Mouse (Mus musculus): ENCODE results near the gene Zfp668. TPM values are rescaled to one million over a fixed set of nuclear protein-coding genes. Genes with fewer than 3 reads are reported as not detected.
"Not testable (repeated sequence)": the region's sequence is repeated elsewhere in the genome, so short reads cannot be mapped to it uniquely, and the experiment has no call there.

Zfp668 gene
- polyA plus RNA-seq, 1 experiment from 2014 or later: 45.4 TPM

GRCm38 (mm10) chr7:127866434-127866833 is 10.2 kb downstream of the Zfp668 start:
- no peaks in the 10 kb centered on the region for H3K27me3 ChIP-seq (replicated peaks; ENCODE audit: control insufficient read depth, insufficient read depth, low read length)
- H3K9ac ChIP-seq (replicated peaks; ENCODE audit: low read depth, low read length): no peak overlapping the region
- H3K4me2 ChIP-seq (ENCODE audit: low read length): no peak overlapping the region
- H3K27ac ChIP-seq (ENCODE audit: low read length): no peak overlapping the region
- no peak for ATAC-seq
- H3K4me3 ChIP-seq (replicated peaks; ENCODE audit: low read length): no peak overlapping the region
- H3K36me3 ChIP-seq (ENCODE audit: control insufficient read depth, insufficient read depth): peaks cover 29% of the 10 kb centered on the region
- H3K9me3 ChIP-seq (ENCODE audit: control insufficient read depth, low read length): no peaks in the 10 kb centered on the region
- WGBS: 95% methylated on average over 12 of the region's 12 CpGs
- no peaks in the 10 kb centered on the region for H3K4me1 ChIP-seq (replicated peaks; ENCODE audit: control insufficient read depth, insufficient read depth, low read length)

- 93% methylated on average over 6 of the region's 6 CpGs for WGBS
- Histone ChIP-seq H3K27me3 (replicated peaks; ENCODE audit: control insufficient read depth, insufficient read depth, low read length) (no peaks in the 10 kb centered on the region), H3K4me1 (replicated peaks; ENCODE audit: control insufficient read depth, insufficient read depth, low read length) (no peaks in the 10 kb centered on the region), H3K4me2 (ENCODE audit: low read length) (no peak overlapping the region), H3K27ac (ENCODE audit: low read length) (no peak overlapping the region), H3K4me3 (replicated peaks; ENCODE audit: low read length) (no peak overlapping the region), H3K36me3 (ENCODE audit: control insufficient read depth, insufficient read depth) (no peaks in the 10 kb centered on the region), H3K9ac (replicated peaks; ENCODE audit: low read depth, low read length) (no peak overlapping the region), H3K9me3 (ENCODE audit: control insufficient read depth, low read length) (no peaks in the 10 kb centered on the region)
- ATAC-seq: no peak
Measured at GRCm38 (mm10) chr7:127858258-127858657, 18.4 kb downstream of the Zfp668 start.

- ATAC-seq: no peak
- 76% methylated on average over 5 of the region's 5 CpGs for WGBS
- Histone ChIP-seq H3K27me3 (replicated peaks; ENCODE audit: control insufficient read depth, insufficient read depth, low read length) (no peaks in the 10 kb centered on the region), H3K4me3 (replicated peaks; ENCODE audit: low read length) (no peak overlapping the region), H3K27ac (ENCODE audit: low read length) (no peak overlapping the region), H3K9ac (replicated peaks; ENCODE audit: low read depth, low read length) (no peak overlapping the region), H3K36me3 (ENCODE audit: control insufficient read depth, insufficient read depth) (no peaks in the 10 kb centered on the region), H3K4me2 (ENCODE audit: low read length) (no peak overlapping the region), H3K4me1 (replicated peaks; ENCODE audit: control insufficient read depth, insufficient read depth, low read length) (no peaks in the 10 kb centered on the region), H3K9me3 (ENCODE audit: control insufficient read depth, low read length) (no peaks in the 10 kb centered on the region)
Measured at GRCm38 (mm10) chr7:127850906-127851305, 25.7 kb downstream of the Zfp668 start.

- no peaks in the 10 kb centered on the region for H3K4me1 ChIP-seq (replicated peaks; ENCODE audit: control insufficient read depth, insufficient read depth, low read length)
- H3K4me2 ChIP-seq (ENCODE audit: low read length): no peak overlapping the region
- 83% methylated on average over 6 of the region's 6 CpGs for WGBS
- H3K27ac ChIP-seq (ENCODE audit: low read length): no peak overlapping the region
- no peaks in the 10 kb centered on the region for H3K36me3 ChIP-seq (ENCODE audit: control insufficient read depth, insufficient read depth)
- no peaks in the 10 kb centered on the region for H3K27me3 ChIP-seq (replicated peaks; ENCODE audit: control insufficient read depth, insufficient read depth, low read length)
- H3K9me3 ChIP-seq (ENCODE audit: control insufficient read depth, low read length): no peaks in the 10 kb centered on the region
- no peak for ATAC-seq
- H3K9ac ChIP-seq (replicated peaks; ENCODE audit: low read depth, low read length): no peak overlapping the region
- H3K4me3 ChIP-seq (replicated peaks; ENCODE audit: low read length): no peak overlapping the region
Measured at GRCm38 (mm10) chr7:127849973-127850875, 26.4 kb downstream of the Zfp668 start.

GRCm38 (mm10) chr7:127842001-127842718 is 34.5 kb downstream of the Zfp668 start:
- Histone ChIP-seq H3K36me3 (ENCODE audit: control insufficient read depth, insufficient read depth) (no peaks in the 10 kb centered on the region), H3K27ac (ENCODE audit: low read length) (peak overlapping the region; percentile 80), H3K9ac (replicated peaks; ENCODE audit: low read depth, low read length) (peak overlapping the region; percentile 45), H3K4me2 (ENCODE audit: low read length) (peak overlapping the region; percentile 93), H3K9me3 (ENCODE audit: control insufficient read depth, low read length) (no peaks in the 10 kb centered on the region), H3K27me3 (replicated peaks; ENCODE audit: control insufficient read depth, insufficient read depth, low read length) (no peaks in the 10 kb centered on the region), H3K4me3 (replicated peaks; ENCODE audit: low read length) (peak overlapping the region; percentile 71), H3K4me1 (replicated peaks; ENCODE audit: control insufficient read depth, insufficient read depth, low read length) (peaks cover 7% of the 10 kb centered on the region)
- under 1% methylated on average over 40 of the region's 40 CpGs for WGBS
- ATAC-seq: peak; percentile 49

GRCm38 (mm10) chr7:127841340-127842000 is 35.2 kb downstream of the Zfp668 start:
- Histone ChIP-seq H3K27me3 (replicated peaks; ENCODE audit: control insufficient read depth, insufficient read depth, low read length) (no peaks in the 10 kb centered on the region), H3K9me3 (ENCODE audit: control insufficient read depth, low read length) (no peaks in the 10 kb centered on the region), H3K36me3 (ENCODE audit: control insufficient read depth, insufficient read depth) (no peaks in the 10 kb centered on the region), H3K4me3 (replicated peaks; ENCODE audit: low read length) (peak overlapping the region; percentile 71), H3K4me1 (replicated peaks; ENCODE audit: control insufficient read depth, insufficient read depth, low read length) (peaks cover 7% of the 10 kb centered on the region), H3K27ac (ENCODE audit: low read length) (peak overlapping the region; percentile 80), H3K9ac (replicated peaks; ENCODE audit: low read depth, low read length) (peak overlapping the region; percentile 67), H3K4me2 (ENCODE audit: low read length) (peak overlapping the region; percentile 93)
- under 1% methylated on average over 44 of the region's 46 CpGs for WGBS
- peak; percentile 94 for ATAC-seq

GRCm38 (mm10) chr7:127840886-127841285 is 35.7 kb downstream of the Zfp668 start:
- no peaks in the 10 kb centered on the region for H3K36me3 ChIP-seq (ENCODE audit: control insufficient read depth, insufficient read depth)
- WGBS: 1% methylated on average over 15 of the region's 15 CpGs
- H3K9ac ChIP-seq (replicated peaks; ENCODE audit: low read depth, low read length): peak overlapping the region; percentile 67
- H3K27me3 ChIP-seq (replicated peaks; ENCODE audit: control insufficient read depth, insufficient read depth, low read length): no peaks in the 10 kb centered on the region
- H3K4me1 ChIP-seq (replicated peaks; ENCODE audit: control insufficient read depth, insufficient read depth, low read length): peaks cover 7% of the 10 kb centered on the region
- H3K27ac ChIP-seq (ENCODE audit: low read length): peak overlapping the region; percentile 80
- no peaks in the 10 kb centered on the region for H3K9me3 ChIP-seq (ENCODE audit: control insufficient read depth, low read length)
- peak overlapping the region; percentile 71 for H3K4me3 ChIP-seq (replicated peaks; ENCODE audit: low read length)
- peak overlapping the region; percentile 93 for H3K4me2 ChIP-seq (ENCODE audit: low read length)
- peak; percentile 20 for ATAC-seq

GRCm38 (mm10) chr7:127840031-127840430 is 36.6 kb downstream of the Zfp668 start:
- not testable (repeated sequence) for H3K4me1 ChIP-seq (replicated peaks; ENCODE audit: control insufficient read depth, insufficient read depth, low read length); H3K36me3 ChIP-seq (ENCODE audit: control insufficient read depth, insufficient read depth)
- whole genome bisulfite sequencing: 84% methylated on average over 2 of the region's 2 CpGs

GRCm38 (mm10) chr7:127837878-127838277 is 38.8 kb downstream of the Zfp668 start:
- ATAC-seq: not testable (repeated sequence)
- WGBS: 73% methylated on average over 4 of the region's 4 CpGs

More at GRCm38 (mm10) chr7:127840031-127840430, 36.6 kb downstream of the Zfp668 start:
- H3K27ac ChIP-seq (ENCODE audit: low read length); H3K9me3 ChIP-seq (ENCODE audit: control insufficient read depth, low read length); ATAC-seq; H3K4me2 ChIP-seq (ENCODE audit: low read length); H3K27me3 ChIP-seq (replicated peaks; ENCODE audit: control insufficient read depth, insufficient read depth, low read length); H3K9ac ChIP-seq (replicated peaks; ENCODE audit: low read depth, low read length); H3K4me3 ChIP-seq (replicated peaks; ENCODE audit: low read length): not testable (repeated sequence)

More at GRCm38 (mm10) chr7:127837878-127838277, 38.8 kb downstream of the Zfp668 start:
- H3K9me3 ChIP-seq (ENCODE audit: control insufficient read depth, low read length); H3K9ac ChIP-seq (replicated peaks; ENCODE audit: low read depth, low read length); H3K4me2 ChIP-seq (ENCODE audit: low read length); H3K27me3 ChIP-seq (replicated peaks; ENCODE audit: control insufficient read depth, insufficient read depth, low read length); H3K36me3 ChIP-seq (ENCODE audit: control insufficient read depth, insufficient read depth); H3K27ac ChIP-seq (ENCODE audit: low read length); H3K4me1 ChIP-seq (replicated peaks; ENCODE audit: control insufficient read depth, insufficient read depth, low read length); H3K4me3 ChIP-seq (replicated peaks; ENCODE audit: low read length): not testable (repeated sequence)

Data from forebrain, embryonic 16.5 days (tissue).